Mouse (Mus musculus) A20 (cell line): ENCODE measurements around the gene Gucy2d.

Source experiments
- DNase-seq: peaks from one replicate; pipeline ENCODE4 v3.0.0-alpha.2; 2011; ENCODE audit warnings: low read depth, low spot score

Gucy2d gene

DNA sequence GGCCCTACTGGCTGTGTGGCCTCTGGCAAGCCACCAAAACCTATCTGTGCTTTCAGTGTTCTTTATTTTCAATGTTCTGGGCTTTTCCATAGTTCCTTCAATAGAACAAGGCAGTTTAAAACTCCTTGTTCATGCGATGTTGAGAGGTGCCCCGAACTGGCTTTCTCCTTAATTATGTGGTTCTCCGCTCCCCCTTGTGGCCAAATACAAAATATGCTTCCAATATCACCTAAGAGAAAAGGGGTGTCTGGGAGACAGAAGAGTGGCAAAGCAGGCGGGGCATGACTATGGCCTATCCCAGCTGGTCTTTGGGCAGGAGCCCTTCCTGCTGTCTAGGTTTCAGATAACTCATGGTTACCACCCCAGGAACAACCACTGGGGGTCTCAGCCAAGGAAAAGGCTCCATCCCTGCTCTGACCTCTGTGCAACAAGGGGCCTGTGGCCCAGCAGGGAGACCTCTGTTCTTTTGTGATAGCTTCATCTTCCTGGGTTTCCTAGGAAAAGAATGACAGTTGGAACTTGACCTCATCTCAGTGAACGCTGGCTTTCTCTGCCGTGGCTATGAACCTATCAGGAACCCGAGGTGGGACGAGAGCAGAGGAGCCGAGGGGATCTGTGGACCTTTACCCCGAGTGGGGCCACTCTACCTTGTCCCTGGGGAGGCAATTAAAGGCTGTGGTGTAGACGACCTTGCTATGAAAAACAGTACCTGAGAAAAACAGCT lies 7.5 kb downstream of the Gucy2d start:
- DNase-seq, result peak; percentile 59

DNA sequence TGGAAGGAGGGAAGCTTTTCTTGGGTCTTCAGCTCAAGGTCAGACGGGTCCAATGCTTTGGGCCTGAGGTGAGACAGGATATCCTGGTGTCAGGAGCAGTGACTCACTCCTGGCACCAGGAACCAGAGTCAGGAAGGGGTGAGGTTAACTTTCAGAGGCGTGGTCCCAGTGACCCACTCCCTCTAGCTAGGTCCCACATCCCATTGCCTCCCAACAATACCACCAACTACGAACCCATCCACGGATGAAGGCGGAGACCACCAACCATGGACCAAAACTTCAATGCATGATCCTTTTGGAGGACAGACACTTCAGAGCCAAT lies 8.1 kb downstream of the Gucy2d start:
- DNase-seq, result no peak

DNA sequence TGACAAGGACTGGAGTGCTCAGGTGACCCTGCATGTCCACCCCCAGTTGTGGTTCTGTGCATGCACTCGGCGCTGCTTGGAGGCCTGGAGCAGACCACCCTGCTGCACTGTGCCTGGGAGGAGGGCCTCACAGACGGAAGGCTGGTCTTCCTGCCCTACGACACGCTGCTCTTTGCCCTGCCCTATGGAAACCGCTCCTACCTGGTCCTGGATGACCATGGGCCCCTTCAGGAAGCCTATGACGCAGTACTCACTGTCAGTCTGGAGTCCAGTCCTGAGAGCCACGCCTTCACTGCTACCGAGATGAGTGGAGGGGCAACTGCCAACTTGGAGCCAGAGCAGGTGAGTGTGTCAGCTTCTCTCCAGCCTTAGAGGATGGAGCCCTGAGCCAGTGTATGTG lies 9.5 kb downstream of the Gucy2d start:
- no peak for DNase-seq

DNA sequence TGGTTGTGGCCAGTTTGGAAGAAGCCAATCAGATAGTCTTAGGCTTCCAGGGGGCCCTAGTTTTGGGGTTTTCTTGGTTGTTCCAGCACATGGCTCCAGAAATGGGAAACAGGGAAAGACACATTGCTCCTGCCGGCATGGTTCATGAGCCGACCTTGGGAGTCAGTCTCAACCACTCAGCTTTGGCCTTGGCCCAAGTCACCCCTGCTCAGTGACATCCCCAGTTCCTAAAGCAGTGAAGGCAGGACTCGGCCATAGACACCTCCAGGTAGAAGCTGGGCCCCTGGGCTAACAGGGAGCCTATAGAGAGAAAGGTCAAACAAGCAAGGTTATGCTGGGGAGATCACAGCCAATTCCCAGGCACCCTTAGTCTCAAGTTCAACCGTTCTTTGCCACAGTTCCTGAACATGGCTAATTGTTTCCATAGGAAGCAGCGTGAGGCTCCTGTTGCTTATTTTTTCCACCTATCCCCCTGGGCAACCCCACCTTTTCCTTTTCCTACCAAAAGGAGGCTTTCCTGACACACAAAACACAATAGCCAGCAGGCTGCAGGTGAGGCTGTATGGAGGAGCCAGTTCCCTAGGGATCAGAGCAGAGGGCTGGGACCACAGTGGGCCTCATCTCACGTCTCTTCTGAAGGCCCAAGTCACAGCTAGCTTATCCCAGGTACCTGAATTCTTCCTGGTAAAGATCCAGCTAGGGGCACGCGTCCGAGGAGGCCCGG lies 14.3 kb downstream of the Gucy2d start:
- DNase-seq, result no peak

DNA sequence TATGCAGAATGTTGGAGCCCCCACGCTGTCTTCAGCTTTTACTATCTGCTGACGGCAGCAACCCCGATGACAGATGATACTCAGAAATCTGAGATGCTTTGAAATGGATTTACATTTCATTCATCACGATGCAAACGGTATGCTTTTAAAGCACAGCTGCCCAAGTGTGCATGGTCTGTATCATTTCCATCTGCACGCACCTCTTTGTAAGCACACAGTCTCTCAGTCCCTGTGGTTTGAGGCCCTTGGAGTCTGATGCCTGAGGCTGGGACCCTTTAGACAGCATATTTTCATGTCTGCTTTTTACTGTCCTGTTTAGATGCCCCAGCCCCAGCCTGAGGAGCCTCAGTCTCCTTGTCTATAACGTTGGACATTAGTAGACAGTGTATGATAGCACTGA lies 20.1 kb downstream of the Gucy2d start:
- DNase-seq, result no peak

DNA sequence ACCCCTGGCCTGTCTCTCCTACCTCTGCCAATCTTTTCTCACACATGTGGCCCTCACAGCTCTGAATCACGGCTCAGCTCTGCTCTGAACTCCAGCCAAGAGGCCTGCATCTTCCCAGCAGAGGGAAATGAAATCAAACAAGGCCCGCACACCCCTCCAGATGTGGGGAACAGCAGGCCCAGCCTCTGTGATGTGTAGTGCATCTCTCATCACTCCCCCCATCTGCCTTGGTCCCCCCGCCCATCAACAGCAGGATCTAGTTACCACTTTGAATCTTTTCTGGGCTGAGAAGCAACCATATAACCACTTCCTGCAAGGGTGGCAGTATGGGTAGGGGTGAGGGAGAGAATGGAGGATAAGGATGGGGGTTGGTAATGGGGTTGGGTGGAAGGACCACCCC lies 28.9 kb downstream of the Gucy2d start:
- no peak for DNase-seq

DNA sequence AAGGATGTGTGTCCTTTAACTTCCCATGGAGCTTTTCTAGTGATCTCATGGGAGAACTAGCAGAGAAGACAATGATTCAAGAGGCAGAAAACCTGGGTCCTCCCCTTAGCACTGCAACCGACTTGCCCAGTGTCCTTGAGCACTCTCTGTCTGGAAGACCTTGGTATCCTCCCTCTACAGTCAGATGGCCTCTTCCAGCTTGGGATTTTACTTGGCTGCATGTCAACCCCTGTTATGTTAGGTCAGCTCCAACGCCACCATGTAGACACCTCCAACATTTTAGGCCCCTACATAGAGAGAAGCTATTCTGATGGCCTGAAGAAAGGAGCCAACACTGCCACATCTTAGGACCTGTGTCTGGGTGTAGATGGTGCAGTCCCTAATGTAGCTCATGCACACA lies 32.3 kb downstream of the Gucy2d start:
- no peak for DNase-seq

DNA sequence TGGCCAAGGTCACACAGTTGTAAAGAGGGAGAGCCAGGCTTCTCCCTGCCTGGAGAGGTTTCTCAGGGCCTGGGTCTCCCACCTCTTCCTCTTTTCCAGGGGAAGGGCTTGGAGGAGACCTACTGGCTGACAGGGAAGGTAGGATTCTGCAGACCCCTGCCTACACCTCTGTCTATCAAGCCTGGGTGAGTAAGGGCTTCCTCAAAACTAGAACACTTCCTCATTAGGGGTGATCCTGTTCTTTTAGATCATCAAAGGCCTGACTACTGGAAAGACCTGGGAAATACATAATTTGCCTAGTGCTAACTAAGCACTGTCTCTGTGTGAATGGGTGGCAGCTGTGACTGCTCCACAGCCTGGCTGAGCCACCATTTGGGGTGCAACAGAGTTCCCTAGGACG lies 34.3 kb downstream of the Gucy2d start:
- no peak for DNase-seq

DNA sequence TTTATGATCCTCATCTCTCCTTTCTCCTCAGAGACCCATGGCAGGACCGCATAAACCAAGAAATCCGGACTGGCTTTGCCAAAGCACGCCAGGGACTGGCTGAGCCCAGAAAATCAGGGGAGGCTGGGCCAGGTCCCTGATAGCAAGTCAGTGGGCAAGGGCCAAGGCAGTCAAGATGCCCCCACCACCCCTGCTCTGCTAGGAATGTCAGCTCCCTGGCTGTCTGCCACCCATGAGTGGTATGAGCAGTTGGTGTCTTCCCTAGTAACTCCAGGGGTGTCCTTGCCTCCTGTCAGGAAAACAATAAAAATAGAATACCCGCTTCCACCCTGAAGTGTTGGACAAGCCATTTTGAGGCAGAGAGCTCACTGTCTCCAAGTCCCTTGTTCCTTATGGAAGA lies 36.9 kb downstream of the Gucy2d start:
- no peak for DNase-seq

DNA sequence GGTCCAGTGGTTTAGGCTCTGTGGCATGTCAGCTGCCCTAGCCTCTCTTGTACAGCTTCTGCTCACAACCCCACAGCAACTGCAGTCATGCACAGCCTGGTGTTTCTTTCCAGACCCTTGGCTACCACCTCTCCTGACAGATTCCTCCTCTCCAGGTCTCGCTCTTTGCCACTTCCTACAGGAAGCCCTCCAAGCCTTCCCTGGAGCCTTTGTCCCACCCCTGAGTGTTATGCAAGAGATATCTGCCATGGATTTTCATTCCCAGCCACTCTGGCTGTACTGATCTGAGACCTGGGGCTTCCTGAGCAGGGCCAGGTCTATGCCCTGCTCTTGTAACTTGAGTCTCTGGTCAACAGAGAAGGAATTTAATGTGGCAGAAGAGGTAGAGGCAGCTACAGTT lies 40.3 kb downstream of the Gucy2d start:
- DNase-seq, result no peak

DNA sequence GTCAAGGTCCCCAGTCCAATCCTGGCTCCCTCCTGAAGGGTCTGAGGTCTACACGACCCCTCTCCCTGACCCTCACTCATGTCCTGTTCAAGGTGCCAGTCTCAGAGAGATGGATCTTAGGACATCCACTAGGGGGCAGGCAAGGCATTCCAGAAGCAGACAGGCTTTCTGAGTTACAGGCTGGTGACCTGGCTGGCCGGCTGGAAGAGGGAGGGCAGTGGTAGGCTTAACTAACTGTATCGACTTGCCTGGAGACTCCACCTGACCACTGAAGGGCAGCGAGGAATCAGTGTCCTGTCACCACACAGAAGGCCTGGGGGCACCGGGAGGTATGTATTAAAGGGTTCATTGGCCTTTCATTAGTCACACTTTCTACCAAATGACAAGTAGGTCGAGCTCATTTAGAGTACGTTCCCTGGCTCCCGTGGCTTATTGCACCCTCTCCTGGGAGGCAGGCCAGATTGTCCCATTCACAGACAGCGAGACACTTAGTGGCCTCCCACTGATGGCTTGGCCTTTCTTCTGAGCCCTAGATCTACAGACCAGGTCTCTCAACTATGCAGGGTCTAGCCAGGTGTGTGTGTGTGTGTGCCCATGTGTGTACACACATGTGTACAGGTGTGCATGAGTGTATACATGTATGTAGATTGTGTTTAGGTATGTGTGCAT lies 41.0 kb downstream of the Gucy2d start:
- peak; percentile 79 for DNase-seq

DNA sequence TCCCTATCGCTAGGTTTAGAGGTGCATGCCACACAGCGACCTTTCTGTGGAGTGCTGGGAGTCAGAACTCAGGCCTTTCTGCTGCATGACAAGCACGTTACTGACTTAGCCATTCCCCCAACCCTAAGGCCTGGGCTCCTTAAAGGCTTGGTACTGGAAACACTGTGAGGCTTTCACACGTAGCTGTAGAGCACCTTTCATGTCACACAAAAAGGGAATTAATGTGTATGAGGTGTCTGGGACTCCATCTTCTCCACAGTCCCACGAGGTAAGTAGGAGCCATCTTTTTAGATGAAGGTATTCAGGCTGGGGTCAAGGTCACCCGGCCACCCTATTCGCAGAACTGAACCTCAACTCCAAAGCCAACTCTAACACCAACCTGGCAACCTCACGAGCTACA lies 41.6 kb downstream of the Gucy2d start:
- DNase-seq, result no peak

DNA sequence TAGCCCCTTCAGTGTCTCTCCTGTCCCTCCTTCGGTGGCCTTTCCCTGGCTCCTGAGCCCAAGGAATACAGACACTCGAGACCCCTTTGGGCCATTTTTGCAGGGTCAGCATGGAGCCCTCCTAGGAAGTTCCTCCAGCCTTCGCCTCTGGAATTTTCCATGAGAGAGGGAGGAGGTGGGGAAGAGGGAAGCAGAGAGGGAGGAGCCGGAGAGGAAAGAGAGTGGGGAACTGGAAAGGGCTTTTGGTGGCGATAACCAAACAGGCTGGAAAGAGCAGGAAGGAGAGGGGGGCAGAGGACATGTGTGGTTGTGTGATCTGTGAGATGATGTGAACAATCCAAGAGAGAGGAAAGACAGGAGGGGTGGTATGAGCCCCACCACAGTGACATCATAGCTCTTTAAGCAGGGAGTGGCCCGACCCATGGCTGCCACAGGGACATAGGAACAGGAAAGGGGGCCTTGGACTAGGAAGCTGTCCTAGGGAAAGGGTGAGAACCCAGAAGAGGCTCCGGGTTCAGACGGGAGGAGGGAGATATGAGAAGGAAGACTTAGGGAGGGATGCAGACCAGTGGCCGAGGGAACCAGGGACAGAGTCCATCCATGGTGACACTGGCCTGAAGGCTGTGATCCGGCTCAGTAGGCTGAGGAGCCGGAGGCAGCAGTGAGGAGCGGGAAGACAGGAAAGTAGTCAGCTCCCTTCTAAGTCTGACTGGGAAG lies 42.5 kb downstream of the Gucy2d start:
- no peak for DNase-seq

DNA sequence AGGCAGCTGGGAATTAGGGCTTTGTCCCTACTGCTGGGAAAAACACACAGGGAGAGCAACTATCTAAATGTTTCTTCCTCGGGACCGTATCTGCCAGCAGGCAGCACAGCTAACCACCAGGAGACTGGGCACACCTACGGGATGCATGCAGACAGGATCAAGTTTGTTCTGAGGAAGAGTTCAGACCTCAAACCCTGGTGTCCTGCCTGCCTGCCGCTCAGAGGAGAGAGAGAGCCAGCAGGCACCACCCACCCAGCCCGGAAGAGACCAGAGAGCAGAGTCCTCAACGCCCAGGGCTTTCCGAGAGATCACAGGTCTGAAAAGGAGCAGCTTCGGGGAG lies 43.0 kb downstream of the Gucy2d start:
- DNase-seq, result no peak

DNA sequence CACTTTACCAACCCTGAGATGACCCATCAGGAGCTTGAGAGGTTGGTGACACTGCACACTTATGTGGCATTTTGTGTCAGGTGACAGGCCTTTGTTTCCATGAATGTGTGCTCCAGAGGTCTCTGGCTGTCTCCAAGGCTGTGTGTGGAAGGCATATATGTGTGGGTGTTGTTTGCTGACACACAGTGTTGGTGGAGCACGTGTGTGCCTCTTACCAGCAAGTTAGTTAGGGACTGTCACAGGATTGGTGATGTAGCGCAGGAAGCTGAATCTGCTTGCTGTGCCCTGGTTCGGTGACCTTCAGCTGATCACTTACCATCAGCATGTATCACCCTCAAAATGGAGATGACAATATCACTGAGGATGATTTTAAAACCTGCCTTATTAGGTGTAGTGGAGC lies 44.7 kb downstream of the Gucy2d start:
- peak; percentile 11 for DNase-seq

DNA sequence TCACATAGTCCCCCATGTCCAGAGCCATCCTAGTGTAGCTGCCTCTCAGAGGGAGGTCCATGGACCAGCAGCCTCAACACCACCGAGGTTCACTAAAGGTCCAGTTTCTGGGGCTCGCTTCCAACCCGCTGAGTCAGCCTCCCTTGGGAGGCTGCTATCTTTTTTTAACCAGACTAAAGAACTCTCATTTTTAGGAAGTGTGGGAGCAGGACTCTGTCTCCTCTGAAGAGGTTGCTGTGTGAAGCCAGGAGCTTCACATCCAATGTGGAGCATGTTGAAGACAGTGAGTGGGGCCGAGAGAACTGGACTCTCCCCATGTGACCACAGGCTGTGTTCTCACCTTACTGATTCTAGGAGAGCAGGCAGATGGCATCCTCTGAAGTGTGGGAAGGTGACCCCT lies 45.3 kb downstream of the Gucy2d start:
- peak; percentile 10 for DNase-seq

DNA sequence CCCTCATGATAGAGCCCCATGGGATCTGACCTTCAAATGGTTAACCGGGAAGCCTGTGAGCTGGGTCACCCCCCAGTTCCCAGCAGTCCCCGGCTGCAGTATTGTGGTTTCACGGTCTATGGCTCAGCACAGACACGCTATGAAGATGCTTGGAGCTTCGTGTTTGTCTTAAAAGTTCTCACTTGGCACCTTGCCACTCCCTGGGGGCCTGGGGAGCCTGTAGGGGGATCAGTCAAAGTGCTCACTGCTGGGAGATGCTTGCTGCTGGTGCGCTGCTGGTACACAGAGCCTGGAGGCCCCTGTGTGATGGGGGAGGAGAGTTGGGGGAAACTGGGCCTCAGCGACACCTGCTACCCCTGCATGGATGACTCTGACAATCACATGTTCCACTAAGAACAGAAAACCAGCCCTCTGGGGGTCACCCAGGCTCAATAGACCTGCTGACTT lies 46.3 kb downstream of the Gucy2d start:
- DNase-seq, result peak; percentile 88

DNA sequence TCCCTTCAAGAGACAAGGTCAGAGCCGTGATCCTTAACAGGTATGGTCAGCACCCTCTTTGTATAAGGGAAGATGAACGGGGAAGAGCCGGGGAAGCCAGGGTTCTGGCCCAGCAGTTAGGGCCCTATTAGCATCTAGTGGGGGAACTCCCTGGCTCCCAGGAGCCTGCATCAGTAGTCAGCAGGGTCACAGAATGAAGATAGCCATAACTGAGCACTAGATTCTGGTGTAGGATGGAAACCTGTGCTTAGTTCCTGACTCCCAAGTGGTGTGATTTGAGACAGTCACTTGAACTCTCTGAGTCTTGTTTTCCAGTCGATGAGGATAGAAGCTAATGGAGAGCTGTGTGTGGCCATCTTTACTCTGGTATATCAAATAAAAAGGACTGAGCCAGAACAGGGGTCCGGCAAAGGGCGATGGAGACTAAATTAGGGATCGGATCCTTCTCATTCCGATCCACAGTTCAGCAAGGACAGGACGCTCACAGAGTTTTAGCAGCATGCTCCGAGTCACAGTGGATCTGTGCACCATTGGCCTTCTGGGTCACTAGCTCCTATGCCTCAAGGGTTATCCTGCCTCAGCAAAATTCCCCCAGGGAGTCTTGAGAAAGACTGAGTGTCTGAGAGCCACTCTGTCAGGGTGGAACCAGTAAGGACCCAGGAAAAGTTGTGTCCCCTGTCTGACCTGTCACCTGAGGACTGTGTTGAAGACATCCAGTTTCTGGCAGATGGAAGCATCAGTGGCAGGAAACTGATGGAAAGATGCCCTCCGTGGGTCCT lies 47.2 kb downstream of the Gucy2d start:
- DNase-seq, result peak; percentile 61

DNA sequence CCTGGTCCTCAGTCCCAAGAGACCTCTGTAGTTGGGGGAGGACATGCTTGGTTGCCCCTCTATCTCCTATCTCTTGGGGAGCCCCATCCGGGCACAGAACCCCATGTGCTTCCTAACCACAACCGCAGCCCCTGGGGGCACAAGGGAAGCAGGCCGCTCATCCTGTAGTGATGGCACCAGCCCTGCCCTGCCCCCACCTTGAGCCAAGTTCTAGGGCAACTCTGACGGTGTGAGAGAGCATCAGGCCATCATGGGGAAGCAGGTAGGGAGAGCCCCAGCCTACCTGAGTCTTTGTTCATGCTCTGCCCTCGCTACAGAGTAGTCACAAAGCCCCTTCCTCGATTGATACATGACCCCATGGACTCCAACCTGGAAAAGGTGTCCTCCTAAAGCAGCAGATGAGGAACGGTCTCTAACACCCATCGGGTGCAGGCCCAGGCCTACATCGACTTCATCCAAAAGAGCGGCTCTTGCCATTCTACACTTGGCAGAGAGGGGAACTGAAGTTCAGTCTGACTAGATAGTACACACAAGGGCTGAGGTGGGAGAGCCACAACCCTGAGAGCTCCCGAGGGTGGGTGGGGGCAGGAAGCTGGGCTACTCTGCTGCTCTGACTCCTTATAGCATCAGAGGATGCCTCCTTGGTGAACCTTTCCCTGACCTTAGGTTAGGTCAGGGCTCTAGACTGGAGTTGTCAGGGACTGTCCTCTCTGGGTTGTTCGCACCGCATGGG lies 48.3 kb downstream of the Gucy2d start:
- DNase-seq, result peak; percentile 92

DNA sequence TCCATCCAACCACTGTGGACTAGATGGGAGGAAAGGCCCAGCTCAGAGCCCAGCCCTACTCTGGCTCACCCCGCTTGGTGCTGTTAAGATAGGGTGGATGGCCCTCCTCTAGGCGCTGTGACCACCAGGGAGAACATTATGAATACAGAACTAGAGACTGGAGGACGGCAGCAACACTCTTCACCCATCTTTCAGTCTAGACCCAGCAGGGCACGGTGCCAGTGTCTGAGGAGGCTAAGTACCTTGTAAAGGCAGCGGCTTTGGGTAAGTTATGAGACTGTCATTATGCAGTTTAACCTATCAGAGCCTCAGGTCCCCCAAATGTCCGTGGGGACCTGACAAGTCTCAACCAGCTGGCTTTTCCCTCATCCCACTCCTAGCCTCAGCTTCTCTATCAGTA lies 48.9 kb downstream of the Gucy2d start, which contains the start of gene Lrrc32:
TSS of gene Lrrc32 (plus strand) at position 153 of the 400 bp plus-strand sequence.
- DNase-seq, result no peak

DNA sequence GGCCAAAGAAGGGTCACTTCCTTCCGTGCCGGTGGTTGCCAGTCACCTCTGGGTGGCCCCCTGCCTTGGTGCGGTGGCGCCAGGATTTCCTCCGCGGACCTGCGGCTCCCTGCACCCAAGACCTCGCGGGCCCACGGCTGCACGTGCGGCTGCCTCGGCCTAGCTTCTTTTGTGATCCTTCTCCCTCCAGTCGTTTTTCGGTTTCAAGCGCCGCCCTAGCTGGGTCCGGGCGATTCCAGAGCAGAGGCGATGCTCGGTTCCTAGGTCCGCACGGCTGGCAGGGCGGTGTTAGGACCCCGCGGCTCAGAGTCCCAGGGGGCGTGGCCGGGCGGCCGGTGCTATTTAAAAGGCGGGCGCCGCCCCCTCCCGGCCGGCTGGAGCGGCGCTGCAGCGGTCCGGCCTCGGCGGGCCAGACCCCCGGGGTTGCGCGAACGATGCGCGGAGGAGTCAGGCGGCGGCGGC lies 49.4 kb downstream of the Gucy2d start:
- DNase-seq, result peak; percentile 91
